Mouse (Mus musculus) CH12.LX (cell line): ENCODE data around the gene Recql5.

Experiments used
- CTCF ChIP-seq, 2 experiments: IDR thresholded peaks in 1 of 2; conservative IDR thresholded peaks in 1 of 2; 2 replicates each; pipeline ENCODE4 v1.5.1; 2011 to 2012; ENCODE audit warnings: low read depth in 2 of 2, low read length in 2 of 2, improper control_type of control experiment in 1 of 2, inconsistent platforms in 1 of 2, mild to moderate bottlenecking in 1 of 2, moderate library complexity in 1 of 2
- ELF1 ChIP-seq: IDR thresholded peaks from 2 replicates; pipeline ENCODE4 v1.6.1; 2014; ENCODE audit warnings: low read depth, mild to moderate bottlenecking, inconsistent platforms, low read length, improper control_type of control experiment
- EP300 ChIP-seq: IDR thresholded peaks from 2 replicates; pipeline ENCODE4 v1.6.1; 2011; ENCODE audit warnings: low read length, improper control_type of control experiment
- IRF4 ChIP-seq: IDR thresholded peaks from 2 replicates; pipeline ENCODE4 v1.6.1; 2014; ENCODE audit warnings: low read depth, mild to moderate bottlenecking, inconsistent platforms, low read length, improper control_type of control experiment
- KAT2A ChIP-seq: IDR thresholded peaks from 2 replicates; pipeline ENCODE4 v1.6.1; 2012; ENCODE audit warnings: low read length, improper control_type of control experiment, inconsistent platforms; ENCODE audit not compliant: insufficient replicate concordance
- MAX ChIP-seq: IDR thresholded peaks from 2 replicates; pipeline ENCODE4 v1.6.1; 2011; ENCODE audit warnings: low read length, improper control_type of control experiment
- POLR2A ChIP-seq: IDR thresholded peaks from 2 replicates; pipeline ENCODE4 v1.6.1; 2011; ENCODE audit warnings: low read depth, mild to moderate bottlenecking, improper control_type of control experiment, low read length
- USF1 ChIP-seq: IDR thresholded peaks from 2 replicates; pipeline ENCODE4 v1.6.1; 2014; ENCODE audit warnings: low read depth, mild to moderate bottlenecking, inconsistent platforms, low read length, improper control_type of control experiment
- ZC3H11A ChIP-seq: IDR thresholded peaks from 2 replicates; pipeline ENCODE4 v1.6.1; 2012; ENCODE audit warnings: low read depth, mild to moderate bottlenecking, inconsistent platforms, low read length, improper control_type of control experiment

- TF ChIP-seq MAX (no peak), POLR2A (no peak), CTCF (conservative IDR thresholded peaks at IDR 0.05 in 1 of 2, IDR thresholded peaks at IDR 0.05 in 1 of 2; ENCODE audit: low read depth in 2 of 2, low read length in 2 of 2) (no peak), ELF1 (no peak), ZC3H11A (no peak), USF1 (no peak), KAT2A (no peak), IRF4 (no peak), EP300 (no peak)
Observed at GRCm38 (mm10) chr11:115970006-115970673, 36.9 kb upstream of the Recql5 start.
